Mouse (Mus musculus): ENCODE data around the gene Wfdc15b.

DNA sequence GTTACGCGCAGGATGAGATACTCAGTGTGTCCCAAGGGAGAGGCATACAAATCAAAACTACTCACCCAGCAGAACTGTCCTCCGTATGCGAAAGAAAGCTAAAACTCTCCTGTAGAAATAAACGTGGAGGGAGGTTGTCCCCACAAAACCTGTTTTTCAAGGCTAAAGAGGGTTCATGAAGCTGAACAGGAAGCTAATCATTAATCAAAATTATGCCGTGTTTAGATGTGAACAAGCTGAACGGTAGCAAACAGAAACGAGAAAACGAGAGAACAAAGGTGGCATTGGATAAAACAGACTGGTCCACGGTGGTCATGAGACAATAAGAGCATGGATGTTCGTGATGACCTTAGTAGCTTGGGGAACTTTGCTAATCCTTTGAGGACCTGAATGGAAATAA, at the start of gene Wfdc15b:
- TF ChIP-seq POLR2A (IDR thresholded peaks at IDR 0.05; ENCODE audit: low read depth, low read length) (no peak), CTCF (IDR thresholded peaks at IDR 0.05; ENCODE audit: extremely low read depth, insufficient read depth, insufficient read length, insufficient replicate concordance) (no peak)

Data from spleen, adult 2 months (tissue).